Mouse (Mus musculus) erythroid progenitor cell, adult 5-6 weeks (primary cell): ENCODE data around the gene Fut8. TPM values are rescaled to one million over a fixed set of nuclear protein-coding genes. Genes with fewer than 3 reads are reported as not detected.

ENCODE experiments used
- ATAC-seq: replicated peaks from 2 replicates; pipeline ENCODE4 v1.8.0; 2016; ENCODE audit warnings: moderate number of reproducible peaks, mild to moderate bottlenecking, moderate TSS enrichment, inconsistent platforms; ENCODE audit not compliant: poor library complexity, low FRiP score, severe bottlenecking
- total RNA-seq, 2 experiments: library from RNA; stranded (forward) in 1 of 2; stranded (reverse) in 1 of 2; fragments of 150-400 nt in 1 of 2; fragments of 186-747, 209-891 nt in 1 of 2; gene quantifications; 2 replicates each; pipeline versions ENCODE4 v1.2.3 to v1.2.4; 2015 to 2017; ENCODE audit warnings: low replicate concordance in 2 of 2

Gene Fut8
- 33.5 and 39.4 TPM in 2 replicates for total RNA-seq (2015; ENCODE audit: low replicate concordance)
- 17.5 and 24.8 TPM in 2 replicates for total RNA-seq (2017; ENCODE audit: low replicate concordance)

DNA sequence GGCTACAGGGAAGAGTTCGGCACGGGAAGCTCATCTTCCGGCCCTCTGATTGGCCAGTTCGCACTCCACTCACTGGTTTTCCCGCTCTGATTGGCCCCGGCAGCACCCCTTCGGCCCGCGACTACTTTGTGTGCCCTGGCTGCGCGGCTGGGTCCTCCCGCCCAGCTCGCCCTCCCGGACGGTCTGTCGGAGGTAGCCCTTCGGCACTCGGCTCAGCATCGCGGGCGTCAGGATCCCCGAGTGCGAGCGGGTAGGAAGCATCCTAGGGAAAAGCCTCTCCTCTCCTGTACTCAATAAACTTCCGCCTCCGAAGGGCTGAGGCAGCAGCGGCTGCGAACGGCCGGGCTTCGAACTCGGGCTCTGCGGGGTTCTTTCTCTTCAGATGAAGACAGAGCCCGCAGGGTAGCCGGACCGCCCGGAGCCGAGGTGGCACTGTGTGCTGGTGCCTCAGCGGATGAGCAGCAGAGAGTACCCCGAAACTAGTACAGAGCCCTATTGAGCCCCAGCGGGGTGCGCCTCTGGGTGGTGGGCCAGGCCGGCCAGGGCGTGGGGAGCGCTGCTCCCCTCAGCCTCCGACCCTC is at the start of gene Fut8:
Fut8 (plus strand) TSS at position 176 of the 581 bp plus-strand sequence.
- ATAC-seq = peak; percentile 96

DNA sequence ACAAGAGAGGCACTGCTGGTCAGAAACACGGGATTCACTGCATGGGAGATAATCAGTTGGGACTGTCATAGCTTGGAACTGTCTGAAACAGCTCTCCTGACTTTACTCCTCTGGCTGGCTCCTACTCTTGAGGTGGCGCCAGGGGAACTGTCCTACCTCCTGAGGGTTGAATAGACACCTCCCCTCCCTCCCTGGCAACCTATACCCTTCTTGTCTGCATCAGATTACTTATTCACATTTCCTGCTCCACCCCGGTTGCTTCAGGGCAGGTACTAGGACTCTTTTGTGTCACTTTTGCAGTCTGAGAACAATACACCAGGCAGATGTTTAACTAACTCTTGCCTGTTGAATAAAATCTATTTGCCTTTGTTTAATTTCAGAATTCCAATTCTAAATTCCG is 48.8 kb upstream of the Fut8 start:
- ATAC-seq = no peak

DNA sequence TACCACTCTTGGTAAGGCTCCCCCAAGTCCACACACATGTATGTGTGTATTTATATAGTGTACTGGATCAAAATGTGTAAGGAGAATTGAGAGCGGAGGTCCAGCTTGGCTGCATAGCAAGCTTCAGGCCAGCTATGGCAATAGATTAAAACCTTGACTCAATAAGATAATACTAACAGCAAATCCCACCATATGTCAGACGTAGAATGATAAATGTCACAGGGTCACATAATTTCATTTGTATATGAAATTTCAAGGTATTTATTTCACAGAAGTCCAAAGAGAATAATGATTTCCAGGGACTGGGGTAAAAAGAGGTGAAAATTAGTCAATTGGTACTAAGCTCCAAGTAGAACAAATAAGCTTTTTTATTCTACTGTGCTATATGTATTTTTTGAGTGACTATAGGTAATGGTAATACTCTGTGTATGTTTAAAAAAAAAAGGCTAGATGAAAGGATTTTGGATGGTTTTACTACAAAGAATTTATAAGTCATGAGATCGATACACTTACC is 47.9 kb upstream of the Fut8 start:
- no peak for ATAC-seq

DNA sequence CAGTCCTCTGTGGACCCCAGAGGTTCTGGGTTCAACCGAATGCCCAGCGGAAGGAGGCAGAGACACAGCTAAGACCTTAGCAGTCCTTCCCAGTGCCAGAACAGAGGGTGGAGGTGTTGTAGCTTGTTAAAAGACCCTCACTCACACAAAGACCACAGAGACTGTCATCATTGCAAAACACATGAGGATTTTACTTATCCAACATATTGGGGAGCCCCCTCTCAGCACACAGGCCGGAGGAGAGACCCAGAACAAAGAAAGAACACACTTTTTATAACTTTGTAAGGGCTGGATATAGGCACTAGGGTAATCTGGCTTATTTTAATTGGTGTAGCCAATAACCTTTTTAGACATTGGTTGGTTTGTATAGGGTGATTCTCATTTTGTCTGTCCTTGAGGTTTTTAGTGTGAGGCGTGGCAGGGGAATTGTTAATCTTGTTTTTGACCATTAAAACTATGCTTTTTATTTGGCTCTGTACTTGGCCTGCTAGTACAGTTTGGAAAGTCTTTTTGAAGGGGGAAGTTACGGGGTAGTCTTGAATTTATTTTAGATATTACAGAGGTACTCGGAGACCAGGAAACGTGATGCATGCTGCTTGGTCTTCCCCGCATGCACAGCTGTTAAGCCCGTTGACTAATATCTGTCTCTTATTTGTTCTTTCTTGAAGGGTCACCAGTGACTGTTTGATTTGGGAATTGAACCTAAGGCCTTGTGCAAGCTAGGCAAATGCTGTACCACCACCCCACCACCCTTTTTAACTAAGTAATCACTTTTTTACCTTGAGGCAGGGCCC is 46.2 kb upstream of the Fut8 start:
- no peak for ATAC-seq

DNA sequence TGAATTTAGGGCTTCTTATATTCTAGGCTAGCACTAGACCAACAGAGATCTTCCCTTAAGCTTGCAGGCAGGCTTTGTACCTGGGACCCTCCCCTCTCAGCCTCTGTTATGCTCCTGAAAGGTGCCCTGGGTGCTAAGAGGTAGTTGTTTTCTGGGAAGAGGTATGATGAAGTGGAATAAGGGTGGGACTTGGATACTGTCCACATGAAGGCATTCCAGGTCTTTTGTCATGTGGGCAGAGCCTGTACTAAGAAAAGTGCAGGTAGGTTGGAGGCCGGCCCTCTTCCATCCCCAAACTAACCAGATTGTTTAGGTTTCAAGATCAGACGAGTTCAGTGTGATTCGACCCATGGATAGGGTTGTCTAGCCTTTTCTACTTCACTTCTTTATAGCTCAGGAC is 45.2 kb upstream of the Fut8 start:
- ATAC-seq = no peak

DNA sequence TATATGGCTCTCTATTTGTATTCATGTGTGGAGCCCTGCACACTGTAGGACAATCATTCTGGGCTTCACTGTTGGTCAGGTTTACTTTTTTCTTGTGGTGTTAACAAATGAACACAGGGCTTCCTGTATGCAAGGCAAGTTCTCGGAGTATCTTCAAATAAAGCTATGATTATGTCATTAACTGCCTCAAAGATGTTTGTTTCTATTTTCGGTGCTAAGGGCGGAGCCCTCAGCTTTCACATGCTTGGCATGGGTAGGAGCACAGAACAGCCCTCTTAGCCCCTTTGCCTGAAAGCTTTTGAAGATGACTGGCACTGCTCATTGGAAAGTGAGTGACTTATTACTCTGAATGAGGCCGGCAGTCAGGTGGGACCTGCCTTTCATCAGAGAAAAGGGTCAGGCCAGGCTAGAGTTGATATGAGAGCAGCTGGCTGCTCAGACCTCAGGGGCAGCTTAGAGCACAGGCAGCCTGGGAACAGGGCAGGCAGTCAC is 44.7 kb upstream of the Fut8 start:
- ATAC-seq = no peak

GRCm38 (mm10) chr12:77195044-77195443 is 42.9 kb upstream of the Fut8 start:
- ATAC-seq = no peak

GRCm38 (mm10) chr12:77196529-77197095 is 41.3 kb upstream of the Fut8 start:
- ATAC-seq = no peak

DNA sequence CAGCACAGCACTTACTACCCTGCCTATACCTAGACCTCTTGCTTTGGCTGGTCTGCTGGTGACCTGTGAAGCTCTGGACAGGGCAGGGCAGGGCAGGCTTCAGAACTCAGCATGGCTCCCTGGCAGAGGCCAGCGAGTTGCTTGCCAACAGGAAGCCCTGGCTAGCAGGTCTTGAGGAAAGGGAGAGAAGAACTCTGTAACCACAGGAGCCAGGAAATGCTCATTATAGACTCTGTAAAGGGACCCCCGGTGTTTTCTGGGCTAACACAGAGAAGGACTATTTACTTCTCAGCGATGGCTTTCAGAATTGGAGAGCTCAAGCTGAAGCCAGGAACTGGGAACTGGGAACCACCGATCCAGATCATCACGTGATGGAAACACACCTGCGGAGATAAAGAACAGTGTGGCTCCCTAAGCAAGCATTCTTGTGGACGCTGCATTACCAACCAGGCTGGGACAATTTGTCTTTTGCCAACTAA is 40.8 kb upstream of the Fut8 start:
- no peak for ATAC-seq

- ATAC-seq = no peak
These were observed 39.7 kb upstream of the Fut8 start for GRCm38 (mm10) chr12:77198253-77198652.

- ATAC-seq = no peak
These were observed 36.3 kb upstream of the Fut8 start for GRCm38 (mm10) chr12:77201461-77202143.

DNA sequence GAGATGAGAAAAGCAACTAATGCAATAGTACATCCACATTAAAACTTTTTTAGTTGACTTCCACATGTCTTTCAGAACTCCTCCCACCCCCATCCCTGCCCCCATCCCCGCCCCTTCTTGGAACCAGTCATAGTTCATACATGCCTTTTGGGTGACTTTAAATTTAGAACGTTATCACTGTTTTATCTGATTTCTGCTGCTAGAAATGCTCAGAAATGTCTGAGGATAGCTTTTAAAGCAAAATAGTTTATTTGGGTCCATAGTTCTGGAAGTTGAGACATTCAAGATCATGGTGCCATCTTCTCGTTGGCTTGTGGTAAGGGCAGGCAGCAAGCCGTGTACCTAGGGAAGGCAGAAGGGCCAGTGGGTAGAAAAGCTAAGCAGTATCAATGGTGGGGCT is 34.8 kb upstream of the Fut8 start:
- ATAC-seq = no peak

GRCm38 (mm10) chr12:77206852-77207251 is 31.1 kb upstream of the Fut8 start:
- ATAC-seq = no peak

- no peak for ATAC-seq
These were observed 29.9 kb upstream of the Fut8 start for GRCm38 (mm10) chr12:77208056-77208455.

DNA sequence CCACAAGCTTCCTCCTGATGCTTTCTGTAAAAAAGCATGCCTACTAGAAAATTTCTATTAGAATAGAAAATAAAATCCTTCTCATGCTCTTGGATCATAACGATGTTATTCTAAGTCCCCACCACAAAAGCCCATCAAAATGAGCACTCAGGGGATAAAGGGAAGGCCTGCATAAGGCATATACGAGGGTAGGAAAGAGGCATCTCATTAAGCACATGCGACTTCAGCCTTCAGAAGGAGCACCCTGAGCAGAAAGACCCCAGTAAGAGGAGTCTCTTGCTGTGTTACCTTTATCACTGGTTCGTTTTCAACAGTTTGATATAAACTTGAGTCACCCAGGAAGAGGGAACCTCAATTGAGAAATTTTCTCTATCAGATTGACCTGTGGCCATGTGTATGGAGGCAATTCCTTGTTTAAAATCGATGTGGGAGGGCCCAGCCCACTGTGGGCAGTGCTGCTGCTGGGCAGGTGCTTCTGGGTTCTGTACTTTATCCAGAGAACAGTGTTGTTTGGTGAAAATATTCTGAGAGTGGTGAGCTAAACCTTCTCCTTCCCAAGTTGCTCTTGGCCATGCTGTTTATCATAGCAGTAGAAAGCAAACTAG is 29.2 kb upstream of the Fut8 start:
- ATAC-seq = no peak

DNA sequence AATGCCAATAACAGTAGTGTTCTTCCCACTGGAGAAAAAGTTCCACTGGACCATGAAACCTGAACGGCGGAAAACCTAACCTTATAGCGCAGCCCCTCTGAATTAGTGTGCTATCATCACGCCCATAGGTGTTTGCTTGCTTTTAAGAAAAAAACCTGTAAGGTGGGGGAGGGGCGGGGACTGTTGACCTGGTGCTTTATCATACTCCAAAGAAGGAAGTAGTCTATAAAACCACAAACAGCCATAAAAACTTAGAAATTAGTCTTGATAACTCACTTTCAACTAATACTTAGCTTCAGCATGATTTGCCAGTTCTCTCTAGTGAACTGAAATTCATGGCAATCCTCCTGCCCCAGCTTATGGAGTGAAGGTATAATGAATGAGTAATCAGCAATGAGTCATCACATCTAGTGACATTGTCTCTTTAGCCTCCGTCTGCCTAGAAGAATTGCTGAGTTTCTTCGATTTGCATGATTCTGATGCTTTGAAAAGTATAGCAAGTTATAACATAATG is 26.2 kb upstream of the Fut8 start:
- no peak for ATAC-seq

GRCm38 (mm10) chr12:77213896-77214564 is 23.9 kb upstream of the Fut8 start:
- ATAC-seq = no peak

GRCm38 (mm10) chr12:77214565-77214909 is 23.4 kb upstream of the Fut8 start:
- no peak for ATAC-seq
